8 mouse cellular contexts compared by ENCODE assay signal in genomic region chr13:24620439-24620838, GRCm38 (mm10). TPM values are rescaled to one million over a fixed set of nuclear protein-coding genes. Genes with fewer than 3 reads are reported as not detected.
DNase-seq lines count a peak whose midpoint lies in the region; ATAC-seq and TF ChIP-seq lines count a peak whose summit lies in the region.

No protein-coding gene starts in this region.

- no peak overlapping the region for H3K27ac ChIP-seq in midbrain, postnatal 0 days (ENCODE audit: low read depth, low read length)
- no peak overlapping the region for H3K27ac ChIP-seq in midbrain, embryonic 15.5 days
- H3K27ac ChIP-seq in heart, embryonic 10.5 days, result peak overlapping the region; percentile 78
- peak overlapping the region; percentile 23; the same call in 1 of the 2 replicates for H3K27ac ChIP-seq in stomach, embryonic 14.5 days (ENCODE audit: low read length)
- H3K27ac ChIP-seq in forebrain, embryonic 10.5 days, result no peak overlapping the region

- peak; percentile 40 for DNase-seq in midbrain, postnatal 0 days (ENCODE audit: low spot score)
- no peak for DNase-seq in heart, embryonic 10.5 days (ENCODE audit: low spot score)
- peak; percentile 75 for DNase-seq in kidney, postnatal 10 days
- DNase-seq in urinary bladder, postnatal 14 days (ENCODE audit: low spot score), result no peak
- DNase-seq in forebrain, embryonic 10.5 days (ENCODE audit: extremely low spot score, low spot score), result no peak
- DNase-seq in cerebellum, adult 8-10 months, result no peak

- H3K27me3 ChIP-seq in midbrain, postnatal 0 days (ENCODE audit: insufficient read depth, low read length), result no peaks in the 10 kb centered on the region
- H3K27me3 ChIP-seq in midbrain, embryonic 15.5 days (replicated peaks), result no peaks in the 10 kb centered on the region
- no peaks in the 10 kb centered on the region for H3K27me3 ChIP-seq in heart, embryonic 10.5 days (ENCODE audit: insufficient read depth, poor library complexity, severe bottlenecking)
- no peaks in the 10 kb centered on the region for H3K27me3 ChIP-seq in stomach, embryonic 14.5 days (ENCODE audit: control insufficient read depth, insufficient read depth, low read length)
- no peaks in the 10 kb centered on the region for H3K27me3 ChIP-seq in forebrain, embryonic 10.5 days (ENCODE audit: poor library complexity, severe bottlenecking)

- H3K36me3 ChIP-seq in midbrain, postnatal 0 days (ENCODE audit: insufficient read depth, low read length), result no peaks in the 10 kb centered on the region
- H3K36me3 ChIP-seq in midbrain, embryonic 15.5 days (replicated peaks), result no peaks in the 10 kb centered on the region
- H3K36me3 ChIP-seq in heart, embryonic 10.5 days, result no peaks in the 10 kb centered on the region
- no peaks in the 10 kb centered on the region for H3K36me3 ChIP-seq in stomach, embryonic 14.5 days (ENCODE audit: control insufficient read depth, insufficient read depth, low read length)
- H3K36me3 ChIP-seq in forebrain, embryonic 10.5 days (replicated peaks), result no peaks in the 10 kb centered on the region

- TF ChIP-seq CTCF in midbrain, postnatal 0 days (IDR thresholded peaks at IDR 0.05), result no peak

- H3K9me3 ChIP-seq in midbrain, postnatal 0 days (ENCODE audit: low read length), result no peaks in the 10 kb centered on the region
- H3K9me3 ChIP-seq in midbrain, embryonic 15.5 days, result no peaks in the 10 kb centered on the region
- no peaks in the 10 kb centered on the region for H3K9me3 ChIP-seq in heart, embryonic 10.5 days
- no peaks in the 10 kb centered on the region for H3K9me3 ChIP-seq in stomach, embryonic 14.5 days (ENCODE audit: control insufficient read depth, low read depth, low read length)
- H3K9me3 ChIP-seq in forebrain, embryonic 10.5 days, result no peaks in the 10 kb centered on the region

- H3K4me3 ChIP-seq in midbrain, postnatal 0 days (ENCODE audit: low read depth, low read length), result no peak overlapping the region
- H3K4me3 ChIP-seq in midbrain, embryonic 15.5 days, result no peak overlapping the region
- no peak overlapping the region for H3K4me3 ChIP-seq in heart, embryonic 10.5 days
- H3K4me3 ChIP-seq in stomach, embryonic 14.5 days (ENCODE audit: low read depth, low read length), result no peak overlapping the region
- H3K4me3 ChIP-seq in forebrain, embryonic 10.5 days, result no peak overlapping the region

- WGBS in midbrain, postnatal 0 days, result 57% methylated on average over 6 of the region's 6 CpGs
- 65% methylated on average over 6 of the region's 6 CpGs for WGBS in midbrain, embryonic 15.5 days
- 40% methylated on average over 6 of the region's 6 CpGs for WGBS in heart, embryonic 10.5 days
- WGBS in stomach, embryonic 14.5 days, result 9% methylated on average over 6 of the region's 6 CpGs
- 83% methylated on average over 6 of the region's 6 CpGs for WGBS in forebrain, embryonic 10.5 days

- no peak for ATAC-seq in midbrain, postnatal 0 days (ENCODE audit: low FRiP score)
- no peak for ATAC-seq in midbrain, embryonic 15.5 days (replicated peaks)
- no peak for ATAC-seq in stomach, embryonic 14.5 days (ENCODE audit: insufficient number of reproducible peaks, insufficient read depth, low FRiP score, low read depth)

- H3K4me1 ChIP-seq in midbrain, postnatal 0 days (ENCODE audit: insufficient read depth, low read length), result 0 out of 2 replicates have a peak, but pooled peaks cover 5% of the 10 kb centered on the region
- H3K4me1 ChIP-seq in midbrain, embryonic 15.5 days, result peaks cover 6% of the 10 kb centered on the region; the same call in 1 of the 2 replicates
- H3K4me1 ChIP-seq in heart, embryonic 10.5 days, result peaks cover 22% of the 10 kb centered on the region; the same call in 1 of the 2 replicates
- H3K4me1 ChIP-seq in stomach, embryonic 14.5 days (ENCODE audit: control insufficient read depth, insufficient read depth, low read length), result peaks cover 12% of the 10 kb centered on the region; the same call in 1 of the 2 replicates
- peaks cover 20% of the 10 kb centered on the region for H3K4me1 ChIP-seq in forebrain, embryonic 10.5 days

- no peak overlapping the region for H3K9ac ChIP-seq in midbrain, postnatal 0 days (replicated peaks; ENCODE audit: low read length, poor library complexity, severe bottlenecking)
- no peak overlapping the region for H3K9ac ChIP-seq in midbrain, embryonic 15.5 days
- H3K9ac ChIP-seq in stomach, embryonic 14.5 days (replicated peaks; ENCODE audit: low read depth, low read length), result no peak overlapping the region

- no peak overlapping the region for H3K4me2 ChIP-seq in midbrain, postnatal 0 days (ENCODE audit: low read depth, low read length, poor library complexity, severe bottlenecking)
- no peak overlapping the region for H3K4me2 ChIP-seq in midbrain, embryonic 15.5 days
- no peak overlapping the region for H3K4me2 ChIP-seq in stomach, embryonic 14.5 days (replicated peaks; ENCODE audit: low read depth, low read length)

RNA-seq across cellular contexts. Expression of gene Ripor2, which starts 38.5 kb away (rescaled TPM):
- 48.8 and 57.4 TPM in 2 replicates for total RNA-seq in midbrain, postnatal 0 days (2014; rRNA removed)
- 17.7 and 19.6 TPM in 2 replicates for polyA plus RNA-seq in midbrain, postnatal 0 days (2015; fragmentation: Nextera tagmentation; extraction: Ambion mirVana)
- 32.3 and 34.0 TPM in 2 replicates for polyA plus RNA-seq in midbrain, embryonic 15.5 days (2015; fragmentation: Nextera tagmentation; extraction: Ambion mirVana)
- polyA plus RNA-seq in heart, embryonic 10.5 days (2016; fragmentation: Nextera tagmentation; extraction: Ambion mirVana), result 5.2 and 6.8 TPM in 2 replicates
- polyA plus RNA-seq in stomach, embryonic 14.5 days (2014; fragmentation: Nextera tagmentation; extraction: Ambion mirVana), result 2.3 and 2.6 TPM in 2 replicates
- polyA plus RNA-seq in forebrain, embryonic 10.5 days (2016; fragmentation: Nextera tagmentation; extraction: Ambion mirVana), result 1.5 and 2.2 TPM in 2 replicates

Comparison
In these comparisons a context has a peak if more than half of its experiments do, and no peak if none do; other contexts are left out.
1. DNase-seq: peak in midbrain, postnatal 0 days (single experiment) and kidney, postnatal 10 days (single experiment); none in heart, embryonic 10.5 days (single experiment), urinary bladder, postnatal 14 days (single experiment), forebrain, embryonic 10.5 days (single experiment) and cerebellum, adult 8-10 months (single experiment).
2. H3K27ac ChIP-seq: peak in heart, embryonic 10.5 days (single experiment) and stomach, embryonic 14.5 days (single experiment); none in midbrain, postnatal 0 days (single experiment), midbrain, embryonic 15.5 days (single experiment) and forebrain, embryonic 10.5 days (single experiment).